Mouse (Mus musculus) embryonic fibroblast, embryonic 13.5 days (primary cell): ENCODE measurements at regions not wholly inside any gene's neighbourhood (a gene's known extent, or its start where the extent isn't known, plus 50 kb on each side); places are given as distances from the start of the nearest gene placed in this dataset.

Source experiments
- CTCF ChIP-seq: IDR thresholded peaks from 2 replicates; pipeline ENCODE4 v1.5.1; 2011; ENCODE audit warnings: mild to moderate bottlenecking, control low read depth, low read length, moderate library complexity, borderline replicate concordance; ENCODE audit not compliant: insufficient read depth
- POLR2A ChIP-seq: IDR thresholded peaks from 2 replicates; pipeline ENCODE4 v1.6.1; 2011; ENCODE audit warnings: low read depth, mild to moderate bottlenecking, control low read depth, low read length, moderate library complexity

DNA sequence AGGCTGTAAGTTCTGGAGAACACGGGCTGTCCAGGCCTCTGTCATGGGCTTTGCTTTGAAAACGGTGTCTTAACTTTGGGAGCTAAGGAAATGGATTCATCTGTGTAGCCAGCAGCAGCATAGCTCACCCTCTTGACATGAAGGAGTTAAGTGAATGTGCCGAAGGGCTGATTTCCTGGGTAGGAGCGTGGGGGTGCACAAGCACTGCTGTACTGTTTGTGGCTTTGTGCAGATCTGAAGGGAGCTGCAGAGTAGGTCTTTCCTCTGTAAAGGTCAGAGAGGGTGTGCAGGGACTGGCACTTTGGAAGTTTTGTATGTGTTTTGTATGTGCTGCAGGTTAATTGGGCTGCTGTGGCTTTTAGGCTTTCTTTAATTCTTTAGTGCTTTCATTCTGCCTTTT, 102.6 kb upstream of the Rxylt1 start:
- TF ChIP-seq CTCF (no peak), POLR2A (no peak)
